Mouse (Mus musculus) heart, adult 2 months (tissue): Measurements from ENCODE around the gene Npy5r.

Experiments
- CTCF ChIP-seq: fragments of 200-600 bp; IDR thresholded peaks from 2 replicates; pipeline ENCODE4 v1.8.1; 2022; ENCODE audit warnings: antibody characterized with exemption, mild to moderate bottlenecking, moderate library complexity
- POLR2A ChIP-seq: fragments of 200-500 bp; IDR thresholded peaks from 2 replicates; pipeline ENCODE4 v1.6.1; 2011; ENCODE audit warnings: mild to moderate bottlenecking, low read depth, low read length, control low read depth; ENCODE audit not compliant: insufficient read depth

- TF ChIP-seq POLR2A (no peak), CTCF (no peak)
These were observed 41.5 kb upstream of the Npy5r start for GRCm38 (mm10) chr8:66729446-66729845.
